Mouse (Mus musculus) kidney, postnatal 25 days (tissue): Measurements from ENCODE around the gene Tex44.

Experiments used
- DNase-seq, 2 experiments: peaks; one replicate each; pipeline ENCODE4 v3.0.0; 2021; ENCODE audit warnings: mixed read lengths in 2 of 2

Gene Tex44

DNA sequence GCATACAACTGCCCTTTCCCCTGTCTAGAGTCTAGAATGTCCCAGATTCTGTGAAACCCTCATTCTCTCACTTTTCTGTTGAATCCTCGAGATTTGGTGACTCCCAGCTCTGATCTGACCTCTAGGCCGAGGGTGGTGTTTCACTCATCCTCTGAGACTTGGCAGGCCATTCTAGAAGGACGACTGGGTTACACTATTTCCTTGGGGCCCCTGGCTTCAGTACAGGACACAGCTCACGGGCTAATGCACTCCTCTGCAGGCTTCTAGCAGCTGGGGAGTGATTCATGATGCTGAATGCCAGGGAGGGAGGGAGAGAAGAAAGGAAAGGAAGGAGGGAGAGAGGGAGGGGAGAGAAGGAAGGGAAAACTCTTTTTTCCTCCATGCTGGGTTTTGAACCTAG is 22.1 kb downstream of the Tex44 start:
- peak in 1 of 2 experiments; percentile 52 for DNase-seq

GRCm38 (mm10) chr1:86449966-86450365 is 23.8 kb downstream of the Tex44 start:
- DNase-seq = no peak

DNA sequence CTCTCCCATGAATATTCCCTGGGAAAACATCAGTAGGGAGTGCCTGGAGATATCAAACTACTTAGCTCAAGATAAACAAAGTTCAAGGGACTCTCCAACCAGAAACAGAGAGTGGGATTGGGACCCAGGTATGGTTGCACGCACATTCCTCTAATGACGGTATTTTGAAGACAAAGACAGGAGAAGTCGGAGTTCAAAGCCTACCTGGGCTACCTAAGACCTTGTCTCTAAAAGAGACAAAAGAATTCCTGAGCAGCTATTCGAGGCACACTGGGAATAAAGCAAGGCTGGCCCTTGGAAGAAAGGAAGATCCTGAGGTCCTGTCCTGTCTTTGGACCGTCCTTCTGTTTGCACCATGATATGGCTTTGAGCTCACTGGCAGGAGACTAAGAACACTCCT is 26.6 kb downstream of the Tex44 start:
- no peak for DNase-seq

DNA sequence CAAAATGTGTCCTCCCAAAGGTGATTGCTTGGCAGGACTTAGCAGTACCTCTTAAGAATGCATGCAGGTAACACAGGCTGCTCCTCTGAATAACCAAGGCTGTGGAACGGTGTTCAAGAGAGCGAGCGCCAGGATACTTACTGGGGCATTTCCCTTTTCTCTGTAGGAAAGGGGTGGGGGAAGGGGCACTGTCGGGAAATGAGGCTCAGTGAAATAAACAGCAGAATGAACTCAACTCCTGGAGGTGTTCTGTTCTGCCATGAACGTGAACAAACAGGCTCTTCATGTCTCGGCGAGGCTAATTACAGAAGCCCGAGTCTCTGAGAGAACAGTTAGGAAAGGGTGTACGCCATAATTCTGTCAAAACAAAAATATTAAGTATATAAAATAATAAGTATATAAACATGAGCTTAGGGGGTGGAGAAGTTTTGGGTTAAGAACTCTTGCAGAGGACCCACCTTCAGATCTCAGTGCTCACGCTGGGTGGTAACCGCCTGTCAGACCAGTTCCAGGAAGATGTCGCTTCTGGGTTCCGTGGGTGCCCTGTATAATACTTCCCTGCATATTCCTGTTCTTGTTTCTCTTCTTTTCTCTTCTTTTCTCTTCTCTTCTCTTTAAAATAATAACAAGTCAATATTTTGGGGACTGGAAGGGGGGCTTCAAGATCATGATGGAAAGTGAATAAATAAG is 30.9 kb downstream of the Tex44 start:
- no peak for DNase-seq

DNA sequence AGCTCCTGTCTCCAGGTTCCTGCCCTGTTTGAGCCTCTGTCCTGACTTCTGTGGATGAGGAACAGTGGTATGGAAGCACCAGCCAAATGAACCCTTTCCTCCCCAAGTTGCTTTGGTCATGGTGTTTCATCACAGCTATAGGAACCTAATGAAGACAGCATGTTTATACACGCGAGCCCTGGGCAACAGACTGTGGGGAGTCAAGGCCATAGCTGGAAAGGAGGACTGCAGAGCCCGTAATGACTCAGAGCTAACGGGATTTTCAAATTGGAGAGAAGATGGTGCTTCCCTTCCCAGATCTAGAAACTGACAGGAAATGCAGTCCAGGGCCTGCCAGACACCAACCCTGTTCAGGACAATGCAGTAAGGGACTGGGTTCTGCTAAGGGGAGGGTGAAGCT is 33.2 kb downstream of the Tex44 start:
- DNase-seq = no peak

GRCm38 (mm10) chr1:86464223-86464874 is 38.2 kb downstream of the Tex44 start:
- DNase-seq = no peak

DNA sequence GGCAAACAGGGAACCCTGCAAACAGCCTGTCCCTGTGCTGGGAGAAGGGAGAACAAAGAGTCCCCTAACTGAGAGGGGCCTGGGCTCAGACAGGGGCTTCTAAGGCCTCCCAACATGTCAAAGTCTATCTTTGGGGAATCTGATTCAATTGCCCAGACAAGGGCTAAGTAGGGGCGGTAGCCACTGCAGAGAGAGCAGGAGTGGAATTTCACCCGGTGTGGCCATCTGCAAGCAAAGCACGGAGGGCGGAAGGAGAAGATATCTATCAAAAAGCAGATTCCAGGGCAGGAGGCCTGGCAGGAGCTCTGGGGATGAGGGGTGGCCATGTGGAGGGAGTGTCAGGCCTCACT is 38.7 kb downstream of the Tex44 start:
- DNase-seq = peak; percentile 42 to 68

DNA sequence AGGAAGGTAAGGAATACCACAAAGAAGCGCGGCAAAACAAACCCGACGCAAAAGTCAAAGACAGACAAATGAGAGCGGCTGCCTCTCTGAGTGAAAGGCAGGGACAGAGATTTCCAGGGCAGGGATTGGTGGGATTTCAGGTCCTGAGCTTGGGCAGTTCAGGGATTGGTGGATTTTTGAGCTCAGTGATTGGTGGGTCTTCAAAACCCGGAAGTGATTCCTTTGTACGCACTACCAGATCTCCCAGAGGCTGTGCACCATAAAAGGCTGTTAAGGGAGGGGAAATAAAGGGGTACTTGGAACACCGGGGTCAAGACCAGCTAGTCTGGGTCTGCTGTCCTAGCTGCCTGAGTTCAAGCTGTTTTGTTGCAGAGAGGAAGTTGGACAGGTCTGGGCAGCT is 41.3 kb downstream of the Tex44 start:
- no peak for DNase-seq

DNA sequence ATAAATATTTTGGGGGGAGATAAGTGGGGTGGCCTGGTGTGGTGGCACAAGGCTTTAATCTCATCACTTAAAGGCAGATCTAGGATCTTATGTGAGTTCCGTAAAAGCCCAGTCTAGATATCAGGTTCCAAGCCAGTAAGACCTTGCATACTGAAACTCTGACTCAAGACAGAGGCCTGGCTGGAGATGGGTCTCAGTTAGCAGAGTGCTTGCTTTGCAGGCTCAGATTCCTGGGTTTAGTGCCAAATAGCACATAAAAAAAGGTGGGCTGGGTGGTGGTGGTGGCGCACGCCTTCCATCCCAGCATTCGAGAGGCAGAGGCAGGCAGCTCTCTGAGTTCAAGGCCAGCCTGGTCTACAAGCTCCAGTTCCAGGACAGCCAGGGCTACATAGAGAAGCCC is 43.7 kb downstream of the Tex44 start:
- DNase-seq = no peak

GRCm38 (mm10) chr1:86470519-86471181 is 44.5 kb downstream of the Tex44 start:
- DNase-seq = peak; percentile 86 to 94

GRCm38 (mm10) chr1:86471504-86471961 is 45.4 kb downstream of the Tex44 start:
- DNase-seq = peak; percentile 55 to 69

DNA sequence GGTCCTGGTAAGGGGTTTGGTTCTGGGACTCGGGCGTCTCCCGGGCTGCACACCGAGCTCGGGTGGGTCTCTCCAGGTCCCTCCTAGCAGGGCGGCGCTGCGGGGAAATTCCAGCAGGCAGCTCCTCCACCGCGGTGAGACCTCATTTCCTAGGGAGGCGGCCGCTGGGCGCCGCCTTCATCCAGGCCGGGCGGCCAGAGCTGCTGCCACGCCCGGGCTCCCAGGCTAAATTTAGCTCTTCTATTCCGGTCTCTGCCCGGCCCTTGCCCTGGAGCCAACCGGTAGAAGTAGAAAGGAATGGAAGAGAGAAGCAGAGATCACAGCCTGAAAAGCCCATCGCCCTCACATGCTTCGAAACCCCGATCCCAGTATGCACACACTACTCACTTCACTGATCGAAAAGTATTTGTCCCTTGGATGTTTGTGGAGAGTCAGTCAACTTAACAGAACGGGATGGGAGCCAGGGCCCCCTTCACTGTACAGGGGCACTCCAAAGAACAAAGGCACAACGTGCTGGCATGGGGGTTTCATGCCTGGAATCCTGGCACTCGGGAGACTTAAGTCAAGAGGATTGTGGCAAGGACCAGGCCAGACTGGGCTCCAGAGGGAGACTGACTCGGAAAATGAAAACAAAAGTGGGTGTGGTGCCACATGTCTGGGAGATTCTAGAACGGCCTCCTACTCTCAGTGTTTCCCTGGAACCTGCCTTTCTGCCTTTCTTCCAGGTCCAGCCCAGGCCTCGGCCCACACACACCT is 46.2 kb downstream of the Tex44 start:
- peak; percentile 83 to 93 for DNase-seq

GRCm38 (mm10) chr1:86473109-86473760 is 47.1 kb downstream of the Tex44 start:
- no peak for DNase-seq
